8 mouse cellular contexts compared by ENCODE assay signal in the genomic region with DNA sequence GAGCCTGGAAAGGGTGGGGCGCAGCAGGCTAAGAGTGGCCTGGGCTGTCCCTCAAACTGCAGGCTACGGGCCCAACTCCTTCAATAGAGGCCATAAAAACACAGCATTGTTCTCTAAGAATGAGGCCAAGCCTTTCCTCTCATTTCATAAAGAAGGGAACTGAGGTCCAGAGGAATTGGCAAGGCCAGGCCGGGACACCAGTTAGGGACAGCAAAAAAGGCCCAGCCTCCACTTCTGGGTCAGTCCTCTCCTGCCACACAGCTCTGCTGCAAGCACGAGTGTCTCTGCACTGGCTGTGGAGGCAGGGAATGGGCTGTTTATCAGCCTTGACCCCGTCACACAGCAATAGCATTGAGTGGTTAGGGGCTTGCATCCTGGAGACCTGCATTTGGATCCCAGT. TPM values are rescaled to one million over a fixed set of nuclear protein-coding genes. Genes with fewer than 3 reads are reported as not detected.
A peak's percentile ranks its signal among the peaks of the same experiment; 100 is the strongest.
DNase-seq lines count a peak whose midpoint lies in the region; ATAC-seq and TF ChIP-seq lines count a peak whose summit lies in the region.
"Had no signal": no experiment of that assay in that cellular context is flagged by ENCODE, and none has a peak within 500 bp of the region (broad histone marks: within the 10 kb centered on the region; RNA-seq: fewer than 3 reads in every experiment).

No protein-coding gene starts in this region.

- 0 out of 2 replicates have a peak overlapping the region, but pooled peaks have one; percentile 3 for H3K9ac ChIP-seq in hindbrain, embryonic 15.5 days
- no peak overlapping the region for H3K9ac ChIP-seq in hindbrain, postnatal 0 days (replicated peaks; ENCODE audit: low read length)
- no peak overlapping the region for H3K9ac ChIP-seq in midbrain, embryonic 14.5 days (replicated peaks; ENCODE audit: low read length)

- no peak overlapping the region for H3K4me2 ChIP-seq in hindbrain, embryonic 15.5 days
- H3K4me2 ChIP-seq in hindbrain, postnatal 0 days (ENCODE audit: low read depth, low read length), result no peak overlapping the region
- 0 out of 2 replicates have a peak overlapping the region, but pooled peaks have one; percentile 94 for H3K4me2 ChIP-seq in midbrain, embryonic 14.5 days (ENCODE audit: low read length)

- DNase-seq in hindbrain, postnatal 0 days (ENCODE audit: low spot score), result no peak
- DNase-seq in lung, postnatal 10 days, result peak; percentile 43
- DNase-seq in lung, adult 2 months, result no peak
- DNase-seq in midbrain, embryonic 14.5 days, result no peak
- DNase-seq in yolk sac, embryonic 10.5 days (ENCODE audit: low spot score), result no peak
- DNase-seq: thymus, postnatal 25 days had no signal

- H3K27me3 ChIP-seq in hindbrain, embryonic 15.5 days, result no peaks in the 10 kb centered on the region
- H3K27me3 ChIP-seq in hindbrain, postnatal 0 days (ENCODE audit: insufficient read depth, low read length), result no peaks in the 10 kb centered on the region
- H3K27me3 ChIP-seq in midbrain, embryonic 14.5 days (ENCODE audit: control insufficient read depth, insufficient read depth, low read length), result no peaks in the 10 kb centered on the region

- H3K4me3 ChIP-seq in hindbrain, embryonic 15.5 days, result no peak overlapping the region
- no peak overlapping the region for H3K4me3 ChIP-seq in hindbrain, postnatal 0 days (ENCODE audit: low read length)
- no peak overlapping the region for H3K4me3 ChIP-seq in lung, adult 2 months (replicated peaks; ENCODE audit: extremely low read depth, low read depth, low read length)
- H3K4me3 ChIP-seq in cortical plate, adult 2 months (ENCODE audit: insufficient read depth, low read length), result peak overlapping the region; percentile 91; the same call in 1 of the 2 replicates
- H3K4me3 ChIP-seq in midbrain, embryonic 14.5 days (replicated peaks; ENCODE audit: low read depth, low read length), result no peak overlapping the region

- no peaks in the 10 kb centered on the region for H3K36me3 ChIP-seq in hindbrain, embryonic 15.5 days
- no peaks in the 10 kb centered on the region for H3K36me3 ChIP-seq in hindbrain, postnatal 0 days (ENCODE audit: insufficient read depth, low read length)
- no peaks in the 10 kb centered on the region; the same call in 1 of the 2 replicates for H3K36me3 ChIP-seq in midbrain, embryonic 14.5 days (ENCODE audit: control insufficient read depth, insufficient read depth, low read length)

- ATAC-seq in hindbrain, embryonic 15.5 days (ENCODE audit: low FRiP score, low read depth), result no peak
- no peak for ATAC-seq in hindbrain, postnatal 0 days
- no peak for ATAC-seq in midbrain, embryonic 14.5 days (ENCODE audit: low FRiP score, low TSS enrichment)

- no peak for TF ChIP-seq POLR2A in lung, adult 2 months (IDR thresholded peaks at IDR 0.05; ENCODE audit: borderline replicate concordance, extremely low read depth, low read depth, low read length)
- 0 out of 2 replicates have a peak, but pooled peaks have one; percentile 15 for TF ChIP-seq POLR2A in cortical plate, adult 2 months (IDR thresholded peaks at IDR 0.05; ENCODE audit: extremely low read depth, insufficient read depth, low read length)

- H3K27ac ChIP-seq in hindbrain, embryonic 15.5 days (replicated peaks), result no peak overlapping the region
- H3K27ac ChIP-seq in hindbrain, postnatal 0 days, result no peak overlapping the region
- H3K27ac ChIP-seq in cortical plate, adult 2 months (ENCODE audit: insufficient read depth, low read length), result peak overlapping the region; percentile 68
- H3K27ac ChIP-seq in midbrain, embryonic 14.5 days (replicated peaks; ENCODE audit: low read depth, low read length), result 0 out of 2 replicates have a peak overlapping the region, but pooled peaks have one; percentile 3

- TF ChIP-seq CTCF in hindbrain, postnatal 0 days (IDR thresholded peaks at IDR 0.05; ENCODE audit: low read depth), result no peak
- TF ChIP-seq CTCF in lung, adult 2 months (IDR thresholded peaks at IDR 0.05; ENCODE audit: insufficient read depth, low read length), result no peak
- TF ChIP-seq CTCF in cortical plate, adult 2 months (IDR thresholded peaks at IDR 0.05; ENCODE audit: extremely low read depth, insufficient read depth, low read length), result no peak

- 63% methylated on average over 5 of the region's 5 CpGs for WGBS in hindbrain, embryonic 15.5 days
- WGBS in hindbrain, postnatal 0 days, result 67% methylated on average over 5 of the region's 5 CpGs
- 47% methylated on average over 5 of the region's 5 CpGs for WGBS in lung, adult 2 months
- WGBS in midbrain, embryonic 14.5 days, result 76% methylated on average over 5 of the region's 5 CpGs

- H3K4me1 ChIP-seq in hindbrain, embryonic 15.5 days (replicated peaks), result peaks cover 75% of the 10 kb centered on the region
- H3K4me1 ChIP-seq in hindbrain, postnatal 0 days (ENCODE audit: insufficient read depth, low read length), result peaks cover 48% of the 10 kb centered on the region
- H3K4me1 ChIP-seq in lung, adult 2 months (ENCODE audit: control insufficient read depth, insufficient read depth, low read length), result peaks cover 54% of the 10 kb centered on the region
- H3K4me1 ChIP-seq in cortical plate, adult 2 months (ENCODE audit: control insufficient read depth, insufficient read depth, low read length), result peaks cover 34% of the 10 kb centered on the region
- H3K4me1 ChIP-seq in midbrain, embryonic 14.5 days (ENCODE audit: control insufficient read depth, insufficient read depth, low read length), result peaks cover 49% of the 10 kb centered on the region

- no peaks in the 10 kb centered on the region for H3K9me3 ChIP-seq in hindbrain, embryonic 15.5 days
- no peaks in the 10 kb centered on the region for H3K9me3 ChIP-seq in hindbrain, postnatal 0 days (ENCODE audit: low read length)
- no peaks in the 10 kb centered on the region for H3K9me3 ChIP-seq in midbrain, embryonic 14.5 days (ENCODE audit: control insufficient read depth, low read length)

RNA-seq across cellular contexts. Expression of a gene that starts 2.8 kb away (rescaled TPM):
- 94.3 and 101 TPM in 2 replicates for polyA plus RNA-seq in hindbrain, embryonic 15.5 days (2015; fragmentation: Nextera tagmentation; extraction: Ambion mirVana)
- total RNA-seq in hindbrain, postnatal 0 days (2014; rRNA removed), result 99.4 and 105 TPM in 2 replicates
- 68.9 and 71.8 TPM in 2 replicates for polyA plus RNA-seq in hindbrain, postnatal 0 days (2015; fragmentation: Nextera tagmentation; extraction: Ambion mirVana)
- polyA plus RNA-seq in lung, adult 2 months (2012; rRNA removed), result 95.0 and 148 TPM in 2 replicates
- polyA plus RNA-seq in cortical plate, adult 2 months (2012; rRNA removed), result 139 and 153 TPM in 2 replicates
- 92.3 and 109 TPM in 2 replicates for polyA plus RNA-seq in midbrain, embryonic 14.5 days (2014; fragmentation: Nextera tagmentation; extraction: Ambion mirVana)

RNA-seq across cellular contexts. Expression of a gene that starts 35.8 kb away (rescaled TPM):
- 69.2 and 72.5 TPM in 2 replicates for polyA plus RNA-seq in hindbrain, embryonic 15.5 days (2015; fragmentation: Nextera tagmentation; extraction: Ambion mirVana)
- 97.1 and 120 TPM in 2 replicates for total RNA-seq in hindbrain, postnatal 0 days (2014; rRNA removed)
- polyA plus RNA-seq in hindbrain, postnatal 0 days (2015; fragmentation: Nextera tagmentation; extraction: Ambion mirVana), result 65.7 and 68.1 TPM in 2 replicates
- polyA plus RNA-seq in lung, adult 2 months (2012; rRNA removed), result 52.3 and 55.0 TPM in 2 replicates
- polyA plus RNA-seq in cortical plate, adult 2 months (2012; rRNA removed), result 53.6 and 56.1 TPM in 2 replicates
- polyA plus RNA-seq in midbrain, embryonic 14.5 days (2014; fragmentation: Nextera tagmentation; extraction: Ambion mirVana), result 60.8 and 65.2 TPM in 2 replicates

RNA-seq across cellular contexts. Expression of a gene that starts 45.0 kb away (rescaled TPM):
- 5.8 and 8.3 TPM in 2 replicates for polyA plus RNA-seq in hindbrain, embryonic 15.5 days (2015; fragmentation: Nextera tagmentation; extraction: Ambion mirVana)
- 0.47 and 3.8 TPM in 2 replicates for total RNA-seq in hindbrain, postnatal 0 days (2014; rRNA removed)
- 2.2 and 2.3 TPM in 2 replicates for polyA plus RNA-seq in hindbrain, postnatal 0 days (2015; fragmentation: Nextera tagmentation; extraction: Ambion mirVana)
- polyA plus RNA-seq in lung, adult 2 months (2012; rRNA removed), result 0.46 and 1.3 TPM in 2 replicates
- 0.04 TPM in 1 of 2 replicates, not detected in the other for polyA plus RNA-seq in cortical plate, adult 2 months (2012; rRNA removed)
- polyA plus RNA-seq in midbrain, embryonic 14.5 days (2014; fragmentation: Nextera tagmentation; extraction: Ambion mirVana), result 8.4 and 10.8 TPM in 2 replicates

Comparison
In these comparisons a context has a peak if more than half of its experiments do, and no peak if none do; other contexts are left out.
1. H3K27ac ChIP-seq: peak in cortical plate, adult 2 months (single experiment) and midbrain, embryonic 14.5 days (single experiment); none in hindbrain, embryonic 15.5 days (single experiment) and hindbrain, postnatal 0 days (single experiment).